Mouse (Mus musculus) forelimb bud, embryonic 11.5 days (tissue): ENCODE data around the gene Sgms1.
"Not testable (repeated sequence)": the region's sequence is repeated elsewhere in the genome, so short reads cannot be mapped to it uniquely, and the experiment has no call there.

Experiments
- DNase-seq: peaks from one replicate; pipeline ENCODE4 v3.0.0-alpha.2; 2012; ENCODE audit warnings: low read depth, low spot score

Gene Sgms1

DNA sequence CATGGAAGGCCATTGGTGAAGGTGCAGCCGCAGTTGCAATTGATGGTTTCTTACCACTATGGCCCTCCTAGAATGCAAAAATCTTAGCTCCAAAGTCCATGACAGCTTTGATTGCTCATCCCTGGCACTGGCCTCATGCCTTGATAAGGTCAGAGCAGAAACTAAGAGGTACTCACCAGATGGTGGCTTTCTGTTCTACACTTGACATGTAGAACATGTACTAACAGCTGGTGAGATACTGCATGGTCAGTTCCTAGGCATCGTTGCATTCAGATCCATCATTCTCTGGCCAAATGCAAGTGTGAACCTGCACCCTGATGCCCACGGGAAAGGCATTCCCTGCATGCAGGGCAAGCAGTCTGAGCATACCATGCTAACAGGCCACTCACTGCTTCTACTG lies 63.4 kb downstream of the Sgms1 start:
- no peak for DNase-seq

DNA sequence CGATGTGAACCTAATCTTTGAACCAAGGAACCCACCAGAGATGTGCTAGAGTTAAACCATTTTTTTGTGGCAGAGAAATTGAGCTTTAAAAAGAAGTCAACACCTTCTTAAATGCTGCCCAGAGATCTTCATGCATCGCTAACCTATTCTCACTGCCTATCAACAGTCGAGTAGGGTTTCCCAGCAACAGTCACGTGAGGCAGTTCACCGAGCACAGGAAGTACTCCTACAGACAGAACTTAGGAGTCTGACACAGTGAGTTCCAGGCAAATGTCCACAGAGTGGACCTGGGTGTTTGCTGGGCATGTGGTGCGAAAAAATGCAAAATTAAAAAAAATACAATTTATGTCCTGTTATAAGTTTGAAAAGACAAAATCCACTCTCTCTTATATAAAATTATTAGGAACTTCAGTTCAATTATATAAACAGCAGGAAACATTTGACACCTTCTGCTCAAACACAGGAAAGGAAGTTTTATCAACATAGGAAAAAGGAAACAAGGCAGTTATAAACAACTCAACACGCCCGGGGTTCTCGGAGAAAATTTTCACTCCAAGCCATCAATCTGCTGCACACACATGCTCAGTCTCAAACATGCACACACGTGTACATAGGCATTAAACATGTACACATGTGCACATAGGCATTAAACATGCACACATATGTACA lies 64.3 kb downstream of the Sgms1 start:
- peak; percentile 37 for DNase-seq

DNA sequence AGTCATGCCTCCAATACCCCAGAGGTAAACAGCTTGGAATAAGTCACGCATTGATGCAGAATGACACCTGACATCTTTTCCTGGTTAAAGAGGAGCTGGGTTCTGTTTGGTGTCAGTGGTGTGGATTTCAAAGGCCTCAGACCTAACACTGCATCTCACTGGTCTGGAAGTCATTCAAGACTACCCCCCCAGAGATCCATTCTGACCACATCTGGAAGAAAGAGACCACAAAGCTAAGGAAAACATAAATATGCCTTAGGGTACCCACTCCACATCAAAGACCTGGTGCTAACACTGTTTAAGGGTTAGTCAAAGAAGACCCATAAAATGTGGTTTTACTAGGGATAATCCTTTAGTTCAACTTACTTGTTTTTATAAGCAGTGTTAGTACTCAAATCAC lies 65.0 kb downstream of the Sgms1 start:
- DNase-seq = peak; percentile 67

DNA sequence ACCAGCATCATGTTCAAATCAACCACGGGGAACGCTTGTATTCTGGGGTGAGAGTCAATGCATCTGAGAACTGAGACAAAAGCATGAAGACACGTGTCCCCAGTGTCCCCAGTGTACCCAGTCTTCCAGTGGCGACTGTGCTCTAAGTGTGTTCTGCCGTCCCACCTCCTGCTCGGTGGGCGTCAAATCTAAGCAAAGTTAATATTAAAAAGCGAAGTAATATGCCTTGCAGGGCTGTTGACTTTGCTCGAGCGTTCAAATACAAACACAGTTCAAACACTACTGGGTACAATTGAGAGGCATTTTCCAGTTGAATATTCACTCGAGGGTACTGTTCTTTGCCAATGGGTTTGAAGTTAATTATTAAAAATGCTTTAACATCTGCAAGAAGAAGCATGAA lies 66.4 kb downstream of the Sgms1 start:
- DNase-seq = no peak

DNA sequence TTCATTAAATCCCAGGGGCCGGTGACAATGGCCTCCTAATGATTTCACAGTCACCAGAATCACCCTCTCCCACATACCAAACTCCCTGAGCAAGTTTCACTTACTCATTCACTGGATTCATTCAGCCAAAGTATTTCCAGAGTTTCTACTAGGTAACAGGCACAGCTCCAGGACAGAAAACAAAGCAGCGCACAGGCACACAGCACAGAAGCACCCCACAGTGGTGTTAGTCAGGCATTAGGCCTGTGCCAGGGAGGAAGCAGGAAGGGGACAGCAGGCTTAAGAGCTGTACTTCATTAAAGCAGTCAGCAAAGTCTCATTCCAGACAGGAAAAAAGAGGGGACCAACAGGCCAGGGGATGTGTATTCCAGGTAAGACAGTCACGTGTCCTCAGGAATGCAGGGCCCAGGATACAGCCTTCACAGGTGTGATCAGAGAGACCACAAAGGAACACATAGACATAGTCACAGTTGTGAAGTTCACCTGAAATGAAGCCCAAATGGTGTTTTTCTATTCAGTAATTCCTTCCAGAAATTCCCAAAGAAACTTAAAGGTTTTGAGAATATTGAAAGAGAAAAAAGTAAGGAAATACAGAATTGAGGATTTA lies 67.0 kb downstream of the Sgms1 start:
- no peak for DNase-seq

DNA sequence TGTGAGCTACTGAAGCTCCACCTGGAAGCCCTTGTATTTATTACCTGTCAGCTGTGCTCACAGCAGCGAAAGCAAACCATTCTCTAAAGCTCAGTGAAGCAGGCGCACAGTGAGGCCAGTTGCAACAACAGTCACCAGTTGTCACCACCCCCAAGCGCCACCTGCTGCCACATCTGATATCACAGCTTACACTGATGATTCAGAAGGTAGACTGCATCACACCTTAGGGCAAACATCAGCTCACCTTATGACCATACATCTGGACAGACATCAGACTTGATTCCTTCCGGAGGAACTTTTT lies 69.2 kb downstream of the Sgms1 start:
- DNase-seq = peak; percentile 67

DNA sequence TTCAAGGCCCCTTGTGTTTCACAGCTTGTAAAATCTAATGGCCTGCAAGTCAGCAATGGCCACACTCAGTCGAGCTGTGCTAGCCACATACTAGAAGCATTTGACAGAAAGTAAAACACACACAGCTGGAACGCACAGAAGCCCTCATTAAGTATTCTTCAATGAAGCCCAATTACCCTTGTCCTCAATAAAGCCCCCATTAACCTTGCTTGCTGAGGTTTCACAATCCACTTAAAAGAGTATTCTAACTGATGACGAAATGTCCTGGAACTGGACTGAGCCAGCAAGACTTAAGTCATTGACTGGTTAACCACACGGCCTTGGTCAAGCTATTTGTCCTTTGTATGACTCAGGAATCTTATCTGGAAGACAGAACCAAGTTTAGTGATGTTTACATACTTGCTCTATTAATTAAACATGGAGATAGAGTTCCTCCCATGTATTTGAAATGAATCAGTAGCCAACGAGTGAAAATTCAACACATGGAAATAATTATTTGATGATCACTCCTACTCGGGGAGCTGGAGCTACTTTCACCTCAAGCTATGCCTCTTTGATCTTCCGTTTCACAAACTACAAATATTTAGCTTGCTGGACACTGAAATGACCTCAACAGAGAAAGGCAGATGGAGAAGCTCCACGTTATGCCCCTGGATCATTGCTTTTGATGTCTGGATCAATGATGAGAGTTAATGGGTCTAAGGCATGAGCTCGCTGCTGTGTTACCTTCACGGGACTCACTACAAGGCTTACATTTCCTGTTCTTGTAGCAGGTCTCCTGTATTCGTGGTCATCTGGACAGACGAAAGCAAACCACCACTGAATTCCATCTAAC lies 69.8 kb downstream of the Sgms1 start:
- peak; percentile 83 for DNase-seq

DNA sequence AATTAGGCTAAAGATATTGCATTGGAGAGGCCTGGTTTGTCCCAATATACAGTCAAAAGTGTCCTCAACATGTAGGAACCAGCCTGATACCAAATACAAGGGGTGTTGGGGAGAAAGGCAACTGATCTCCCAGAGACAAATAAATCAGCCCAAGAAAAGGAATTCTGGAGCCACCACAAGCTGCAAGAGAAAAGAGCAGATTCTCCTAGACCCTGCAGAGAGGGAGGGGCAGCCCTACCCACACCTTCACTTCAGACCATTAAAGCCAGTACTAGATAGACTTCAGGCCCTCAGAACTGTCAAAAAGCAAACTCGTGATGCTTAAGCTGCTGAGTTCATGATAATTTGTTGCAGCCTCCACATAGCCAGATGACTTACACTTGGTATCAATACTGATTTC lies 70.5 kb downstream of the Sgms1 start:
- DNase-seq = no peak

DNA sequence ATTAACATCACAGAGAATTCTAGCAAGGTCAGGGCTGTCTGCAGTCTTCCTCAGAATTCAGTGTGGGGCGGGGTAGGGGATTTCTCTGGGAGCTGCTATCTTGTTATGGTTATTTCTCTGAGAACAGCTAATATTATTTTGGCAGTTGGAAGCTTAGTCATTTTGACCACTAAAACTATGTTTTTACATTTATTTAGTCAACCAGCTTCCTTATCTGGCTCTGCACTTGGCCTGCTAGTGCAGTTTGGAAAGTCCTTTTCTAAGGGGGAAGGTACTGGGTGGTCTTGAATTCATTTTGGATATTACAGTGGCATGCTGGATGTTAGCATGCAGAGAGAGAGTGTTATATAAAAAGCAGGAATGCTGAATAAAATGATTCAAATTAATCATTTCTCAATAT lies 72.2 kb downstream of the Sgms1 start:
- not testable (repeated sequence) for DNase-seq

DNA sequence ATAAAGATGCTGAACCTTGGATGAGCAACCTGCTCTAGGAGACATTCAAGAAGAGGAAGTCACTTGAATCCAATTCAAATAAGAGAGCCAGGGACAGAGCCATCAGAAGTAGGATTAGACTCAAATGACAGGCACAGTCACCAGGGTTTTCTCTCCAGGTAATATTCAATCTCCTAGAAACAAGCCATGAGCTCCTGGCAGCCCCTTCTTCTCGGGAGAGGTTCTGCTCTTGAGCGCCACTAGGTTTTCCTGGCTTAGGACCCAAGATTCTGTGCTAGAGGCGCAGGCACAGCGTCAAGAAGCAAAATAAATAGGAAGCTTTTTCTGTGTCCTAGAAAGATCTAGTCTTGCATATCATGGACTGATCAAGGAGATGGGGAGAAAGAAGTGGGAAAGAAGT lies 76.2 kb downstream of the Sgms1 start:
- DNase-seq = no peak

DNA sequence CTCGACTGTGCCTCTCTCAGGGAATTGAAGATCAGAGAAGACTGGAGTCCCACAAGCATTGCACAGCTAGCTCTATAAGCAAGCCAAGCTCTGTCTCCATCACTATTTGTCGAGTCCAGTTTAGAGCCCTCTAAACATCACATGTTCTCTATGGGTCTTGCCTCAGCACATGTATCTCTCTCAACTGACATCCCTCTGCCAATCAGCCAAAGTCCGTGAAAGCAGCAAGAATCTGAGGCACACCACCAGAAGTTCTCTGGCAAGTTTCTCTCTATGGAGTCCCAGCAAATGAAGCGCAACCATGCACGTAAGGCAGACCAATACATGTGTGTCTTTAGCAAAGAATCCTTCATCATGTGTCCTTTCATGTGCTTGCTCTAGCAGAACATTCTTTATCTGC lies 77.8 kb downstream of the Sgms1 start:
- DNase-seq = no peak

DNA sequence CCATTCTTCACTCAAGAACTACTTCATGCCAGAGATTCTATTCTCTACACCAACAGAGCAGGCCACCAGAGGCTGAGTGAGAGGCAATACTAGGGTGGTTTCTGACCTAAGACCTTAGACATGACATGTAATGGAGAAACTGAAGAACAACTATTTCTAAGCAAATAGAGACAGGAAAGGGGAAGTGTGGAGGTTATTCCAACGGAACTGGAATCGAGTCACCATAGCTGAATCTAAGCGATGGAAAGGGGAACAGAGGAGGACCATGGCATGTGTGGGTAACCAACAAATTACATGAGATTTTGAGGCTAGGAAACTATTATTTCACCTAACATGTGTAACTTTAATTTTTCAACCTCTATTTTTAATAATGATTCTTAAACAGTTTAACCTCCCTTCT lies 78.5 kb downstream of the Sgms1 start:
- no peak for DNase-seq

DNA sequence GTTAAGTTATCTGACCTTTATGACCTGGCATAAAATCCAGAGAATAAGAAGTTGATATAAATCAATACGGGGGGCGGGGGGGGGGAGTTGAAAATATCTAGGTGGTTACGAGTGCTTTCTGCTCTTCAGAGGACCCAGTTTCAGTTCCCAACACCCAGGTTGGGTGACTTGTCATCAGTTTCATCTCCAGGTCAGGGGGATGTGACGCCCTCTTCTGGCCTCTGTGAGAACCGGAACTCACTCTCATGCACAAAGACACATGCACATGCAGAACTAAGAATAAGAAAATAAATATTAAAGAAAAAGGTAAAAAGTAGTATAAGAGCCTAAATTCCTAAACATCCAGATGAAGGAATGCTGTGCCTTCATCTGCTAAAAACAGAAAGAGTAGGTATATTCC lies 79.0 kb downstream of the Sgms1 start:
- no peak for DNase-seq

DNA sequence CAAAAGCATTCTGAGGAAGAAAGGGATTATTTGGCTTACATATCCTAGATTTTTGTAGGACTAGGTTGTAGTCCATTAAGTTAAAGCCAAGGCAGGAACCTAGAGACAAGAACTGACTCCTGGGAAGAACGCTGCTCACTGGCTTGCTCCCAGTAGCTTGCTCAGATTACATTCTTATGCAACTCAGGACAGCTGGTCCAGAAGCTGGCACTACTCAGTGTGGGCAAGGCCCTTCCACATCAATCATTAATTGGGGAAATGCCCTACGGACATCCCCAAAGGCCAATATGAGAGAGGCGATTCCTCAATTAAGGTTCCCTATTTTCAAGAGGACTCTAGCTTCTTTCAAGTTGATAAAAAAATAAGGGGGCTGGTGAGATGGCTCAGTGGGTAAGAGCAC lies 80.2 kb downstream of the Sgms1 start:
- no peak for DNase-seq

DNA sequence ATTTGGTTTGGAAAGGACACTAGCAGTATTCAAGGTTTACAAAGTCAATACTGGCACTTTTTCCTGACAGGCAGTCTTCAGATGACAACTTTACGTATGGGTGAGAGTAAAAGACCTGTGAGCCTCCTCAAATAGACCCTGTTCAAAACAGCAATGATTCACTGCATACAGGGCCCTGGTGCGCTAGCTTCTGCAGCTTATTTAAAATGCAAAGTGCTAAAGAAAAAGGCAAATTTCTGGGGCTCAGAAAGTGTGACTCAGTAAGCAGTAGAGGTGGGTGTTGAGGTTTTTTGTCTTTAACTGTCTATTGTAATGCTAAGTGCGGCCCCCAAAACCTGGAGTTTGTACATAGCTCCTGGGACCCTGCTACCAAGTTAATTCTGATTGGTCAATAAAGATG lies 81.2 kb downstream of the Sgms1 start:
- no peak for DNase-seq

DNA sequence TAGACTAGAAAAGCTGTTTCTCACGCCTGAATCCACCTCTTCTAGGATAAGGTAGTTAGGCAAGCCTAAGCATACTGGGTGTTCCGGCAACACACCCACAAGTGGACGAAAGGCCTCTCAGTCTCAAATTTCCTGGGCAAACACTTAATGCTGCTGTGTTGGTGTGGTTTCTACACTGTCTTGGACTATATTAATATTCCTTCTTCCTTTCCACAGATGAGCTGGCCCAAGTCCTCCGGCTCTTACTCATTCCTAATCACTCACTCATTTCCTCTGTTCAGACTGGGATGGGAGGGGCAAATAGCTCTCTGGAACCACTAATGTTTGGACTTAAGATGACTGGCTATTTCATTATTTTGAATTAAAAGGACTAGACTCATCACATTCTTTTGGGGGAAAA lies 84.6 kb downstream of the Sgms1 start:
- no peak for DNase-seq

DNA sequence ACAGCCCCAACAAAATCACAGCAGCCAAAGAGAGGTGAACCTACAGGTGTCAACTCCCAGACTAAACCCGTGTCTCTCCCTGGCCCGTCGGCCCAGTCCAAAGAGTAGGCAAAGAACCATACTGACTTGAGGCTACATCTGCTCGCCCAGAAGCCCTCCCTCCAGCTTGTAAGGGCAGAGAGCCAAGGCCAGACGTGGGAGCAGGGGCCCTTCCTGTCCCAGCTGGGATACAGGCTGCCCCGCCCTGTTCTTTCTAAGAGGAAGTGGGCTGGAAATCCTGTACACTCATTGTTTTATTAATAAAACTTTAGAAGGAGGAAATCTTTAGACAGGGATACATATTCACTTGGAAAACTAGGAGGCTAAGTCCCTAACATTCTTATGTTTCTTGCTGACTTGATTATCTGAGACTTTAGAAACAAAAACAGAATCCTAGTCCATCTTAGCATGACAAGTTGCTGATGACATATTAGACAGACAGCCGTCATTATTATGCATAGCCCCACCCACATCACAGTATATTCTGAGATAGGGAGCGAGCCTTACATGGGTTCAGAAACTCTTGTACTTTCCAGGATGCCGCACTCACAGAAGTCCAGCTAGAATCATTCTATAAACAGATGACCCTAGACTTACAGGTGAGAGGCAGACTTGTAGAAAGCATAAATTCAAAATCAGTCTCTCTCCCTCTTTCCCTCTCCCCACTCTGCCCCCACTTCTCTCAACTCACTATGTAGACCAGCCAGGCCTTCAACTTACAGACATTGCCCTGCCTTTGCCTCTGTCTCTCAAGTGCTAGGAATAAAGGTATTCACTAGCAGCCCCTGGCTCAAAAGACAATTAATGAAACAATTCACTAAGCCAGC lies 85.3 kb downstream of the Sgms1 start:
- DNase-seq = no peak

DNA sequence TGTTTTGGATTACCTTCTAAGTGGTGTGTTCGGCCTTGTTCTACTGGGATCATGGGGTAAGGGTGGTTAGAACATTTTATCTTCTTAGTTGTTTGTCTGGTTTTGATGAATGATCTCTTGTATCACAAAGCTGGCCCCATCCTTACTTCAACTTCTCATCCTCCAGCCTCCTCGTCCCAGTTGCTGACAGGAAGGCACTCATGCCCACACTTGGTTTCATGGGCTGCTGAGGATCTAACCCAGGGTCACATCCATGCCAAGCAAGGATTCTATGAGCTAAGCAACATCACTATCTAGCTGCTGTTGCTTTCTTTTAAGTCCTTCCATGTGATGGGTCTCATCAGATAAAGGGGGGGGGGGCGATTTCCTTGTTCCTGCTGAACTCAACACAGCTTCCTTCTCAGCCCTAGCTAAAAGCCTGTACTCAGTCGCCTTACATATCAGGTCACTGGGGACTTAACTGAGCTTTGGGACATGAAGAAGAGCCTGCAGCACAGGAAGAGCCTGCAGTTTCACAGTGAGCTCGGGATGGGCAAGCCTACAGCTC lies 86.6 kb downstream of the Sgms1 start:
- no peak for DNase-seq

DNA sequence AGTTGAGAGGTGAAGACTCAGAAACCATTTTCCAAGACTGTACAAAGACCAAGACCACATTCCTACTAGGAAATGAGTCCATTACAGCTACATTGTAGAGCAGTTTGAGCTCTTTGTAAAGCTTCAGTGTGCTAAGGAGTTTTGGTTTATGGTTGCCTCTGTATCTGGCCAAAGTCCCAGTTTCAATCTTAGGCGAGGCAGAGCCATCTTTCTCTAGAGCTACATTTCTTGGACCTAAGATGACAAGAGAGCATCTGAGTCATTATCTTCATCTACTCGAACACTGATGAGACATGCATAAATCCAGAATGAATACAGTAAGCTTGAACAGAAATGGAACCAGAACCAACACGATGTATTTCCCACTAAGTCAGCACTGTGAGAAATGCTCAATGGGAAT lies 87.9 kb downstream of the Sgms1 start:
- no peak for DNase-seq

DNA sequence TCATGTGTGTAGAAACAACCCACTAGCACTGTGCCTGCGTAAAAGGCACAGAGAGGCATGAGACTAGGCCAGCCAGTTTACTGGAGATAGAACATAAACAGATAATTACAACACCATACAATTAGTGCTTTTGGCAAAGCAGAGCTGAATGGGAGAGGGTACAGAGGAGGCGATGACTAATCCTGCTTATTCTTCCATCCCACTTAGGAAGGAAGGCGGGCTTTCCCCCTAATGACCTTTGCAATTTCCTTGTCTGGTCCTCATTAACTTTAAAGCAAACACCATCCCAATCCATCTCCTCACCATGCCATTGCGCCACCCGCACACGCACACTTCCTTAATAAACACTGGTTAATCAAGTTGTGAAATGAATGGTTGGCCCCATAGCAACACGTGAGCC lies 91.3 kb downstream of the Sgms1 start:
- DNase-seq = no peak

DNA sequence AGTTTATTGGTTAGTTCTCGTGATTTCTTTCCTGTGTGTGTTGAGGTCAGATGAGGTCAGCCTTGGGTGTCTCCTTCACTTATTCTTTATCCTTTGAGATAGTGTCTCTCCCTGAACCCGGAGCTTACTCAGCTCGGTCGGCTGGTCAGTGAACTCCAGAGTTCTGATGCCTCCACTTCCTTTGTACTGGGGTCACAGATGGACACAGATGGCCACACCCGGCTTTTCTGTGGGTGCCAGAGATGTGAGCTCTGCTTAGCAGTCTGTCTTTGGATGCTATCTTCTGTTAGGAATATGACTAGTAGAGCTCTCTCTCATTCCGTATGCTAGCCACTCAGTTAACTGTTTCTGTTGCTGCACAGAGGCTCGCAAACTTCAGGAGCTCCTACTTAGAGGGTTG lies 92.7 kb downstream of the Sgms1 start:
- DNase-seq = no peak

DNA sequence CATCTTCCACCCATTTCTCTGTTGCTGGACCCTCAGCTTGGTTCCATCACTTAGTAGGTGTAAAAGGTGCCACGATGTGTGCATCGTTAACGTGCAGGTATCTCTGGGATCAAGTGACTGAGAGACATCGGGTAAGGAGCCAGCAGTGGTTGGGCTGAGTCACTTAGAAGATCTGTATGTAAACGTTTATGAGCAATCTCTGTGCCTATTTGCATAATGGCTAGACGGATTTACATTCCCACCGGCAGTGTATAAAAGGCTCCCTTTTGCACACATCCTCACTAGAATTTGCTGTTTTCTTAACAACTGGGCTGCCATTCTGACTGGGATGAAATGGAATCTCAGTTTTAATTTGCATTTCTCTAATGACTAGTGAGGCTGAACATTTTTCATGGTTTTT lies 93.9 kb downstream of the Sgms1 start:
- DNase-seq = no peak
